Mouse (Mus musculus): Measurements from ENCODE around the gene Srebf2.

- TF ChIP-seq EP300 (IDR thresholded peaks at IDR 0.05; ENCODE audit: low read depth) (no peak), CTCF (IDR thresholded peaks at IDR 0.05; ENCODE audit: low read depth) (0 out of 2 replicates have a peak, but pooled peaks have one; percentile 4)
These were observed 19.3 kb upstream of the Srebf2 start, which contains the start of gene Ccdc134 for GRCm38 (mm10) chr15:82127426-82128374.
